Mouse (Mus musculus): ENCODE data around the gene Sptb.

DNA sequence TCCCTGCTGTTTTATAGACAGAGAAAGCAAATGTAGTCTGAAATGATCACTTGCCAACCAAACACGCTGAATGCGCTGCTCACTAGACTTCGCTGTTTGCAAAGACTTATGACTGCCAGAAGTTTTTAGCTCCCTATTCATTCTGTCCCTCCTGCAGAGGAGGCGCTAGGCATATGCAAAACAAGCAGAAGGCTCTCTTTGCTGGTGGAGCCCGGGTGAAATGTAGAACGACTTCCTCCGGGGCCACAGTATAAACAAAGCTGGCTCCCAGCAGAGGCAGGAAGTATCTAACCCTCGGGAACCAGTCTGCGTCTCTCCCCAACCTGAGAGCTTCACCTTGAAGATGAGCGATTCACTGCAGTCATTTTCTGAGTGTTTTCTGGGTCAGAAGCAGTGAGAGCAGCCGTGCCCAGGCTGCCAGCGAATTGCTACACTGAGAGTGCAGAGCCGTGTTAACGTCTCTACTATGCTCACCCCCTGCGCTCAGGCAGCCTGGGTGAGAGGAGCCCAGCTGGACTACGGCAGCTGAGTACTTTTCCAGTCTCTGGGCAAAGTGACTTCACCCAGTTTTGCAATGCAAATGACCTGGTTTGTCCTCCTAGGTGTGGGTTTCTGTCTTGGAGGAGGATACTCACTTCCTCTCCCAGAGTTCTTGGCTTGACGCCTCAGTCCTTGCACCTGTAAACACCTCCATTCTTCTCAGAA is 15.4 kb downstream of the Sptb start:
- TF ChIP-seq NELFE (IDR thresholded peaks at IDR 0.05; ENCODE audit: low read depth, low read length): no peak
- no peak for TF ChIP-seq MAX (IDR thresholded peaks at IDR 0.05; ENCODE audit: low read length)

All from MEL (cell line).